9 mouse cellular contexts compared by ENCODE assay signal in genomic region chr7:109707023-109707785, GRCm38 (mm10). TPM values are rescaled to one million over a fixed set of nuclear protein-coding genes. Genes with fewer than 3 reads are reported as not detected.
A peak's percentile ranks its signal among the peaks of the same experiment; 100 is the strongest.
DNase-seq lines count a peak whose midpoint lies in the region; ATAC-seq and TF ChIP-seq lines count a peak whose summit lies in the region.
"Had no signal": no experiment of that assay in that cellular context is flagged by ENCODE, and none has a peak within 500 bp of the region (broad histone marks: within the 10 kb centered on the region; RNA-seq: fewer than 3 reads in every experiment).

No protein-coding gene starts in this region.

- peak; percentile 24 for DNase-seq in layer of hippocampus, adult 9-11 months
- DNase-seq in layer of hippocampus, postnatal 36 days, result no peak
- DNase-seq in ES-E14 (ENCODE audit: low read depth, low spot score), result no peak
- peak; percentile 55 for DNase-seq in c-Kit-positive CD71-positive TER-119-negative erythroid progenitor cells, embryonic 14.5 days (ENCODE audit: low read depth)
- peak; percentile 60 for DNase-seq in limb, embryonic 11.5 days (ENCODE audit: low spot score)
- DNase-seq in retina, postnatal 7 days (ENCODE audit: low read depth, low spot score), result peak; percentile 52
- no peak for DNase-seq in testis, postnatal 10 days (ENCODE audit: low spot score)

- peak; percentile 42 for ATAC-seq in frontal cortex, adult (ENCODE audit: low TSS enrichment)
- ATAC-seq in limb, embryonic 11.5 days (ENCODE audit: insufficient number of reproducible peaks, low FRiP score, low TSS enrichment, low read depth), result no peak

- H3K9me3 ChIP-seq in ES-E14 (ENCODE audit: control insufficient read depth, insufficient read depth, low read depth, low read length), result no peaks in the 10 kb centered on the region
- H3K9me3 ChIP-seq in limb, embryonic 11.5 days (ENCODE audit: control insufficient read depth, low read length), result no peaks in the 10 kb centered on the region
- H3K9me3 ChIP-seq: neural tube, embryonic 13.5 days had no signal

- H3K27me3 ChIP-seq in limb, embryonic 11.5 days (ENCODE audit: control insufficient read depth, insufficient read depth, low read length), result no peaks in the 10 kb centered on the region
- H3K27me3 ChIP-seq: neural tube, embryonic 13.5 days had no signal

- peaks cover 3 to 4% of the 10 kb centered on the region in 2 experiments; a peak in 2 of 4 replicates for H3K4me1 ChIP-seq in ES-E14 (ENCODE audit: control insufficient read depth in 2 of 2, insufficient read depth in 2 of 2, low read length in 2 of 2, poor library complexity in 1 of 2)
- no peaks in the 10 kb centered on the region for H3K4me1 ChIP-seq in limb, embryonic 11.5 days (ENCODE audit: control insufficient read depth, insufficient read depth, low read length)

- H3K36me3 ChIP-seq in ES-E14 (ENCODE audit: control insufficient read depth, insufficient read depth, low read length, poor library complexity, severe bottlenecking), result peaks cover 14% of the 10 kb centered on the region
- H3K36me3 ChIP-seq in limb, embryonic 11.5 days (ENCODE audit: control insufficient read depth, insufficient read depth, low read length), result 0 out of 2 replicates have a peak, but pooled peaks cover 2% of the 10 kb centered on the region

- H3K9ac ChIP-seq in ES-E14 (ENCODE audit: insufficient read depth, low read depth, low read length, poor library complexity, severe bottlenecking), result no peak overlapping the region
- H3K9ac ChIP-seq in limb, embryonic 11.5 days (ENCODE audit: low read length), result no peak overlapping the region
- H3K9ac ChIP-seq: neural tube, embryonic 13.5 days had no signal

- WGBS in limb, embryonic 11.5 days, result 57% methylated on average over 4 of the region's 4 CpGs

- H3K27ac ChIP-seq in ES-E14 (ENCODE audit: insufficient read depth, low read depth, low read length, poor library complexity, severe bottlenecking), result no peak overlapping the region
- H3K27ac ChIP-seq in limb, embryonic 11.5 days (replicated peaks; ENCODE audit: low read depth, low read length), result no peak overlapping the region
- H3K27ac ChIP-seq: neural tube, embryonic 13.5 days had no signal

- H3K4me2 ChIP-seq in limb, embryonic 11.5 days (ENCODE audit: low read depth, severe bottlenecking), result no peak overlapping the region
- H3K4me2 ChIP-seq: neural tube, embryonic 13.5 days had no signal

- in situ Hi-C loops in ES-E14 (cut with MboI; ENCODE audit: low sequenced_read_pairs in 2 of 2, unreplicated experiment in 2 of 2), result no loop called here

- no peak overlapping the region for H3K4me3 ChIP-seq in ES-E14 (ENCODE audit: insufficient read depth in 1 of 2, low read depth in 1 of 2, low read length in 2 of 2, poor library complexity in 1 of 2, severe bottlenecking in 1 of 2)
- H3K4me3 ChIP-seq in limb, embryonic 11.5 days (ENCODE audit: low read depth, low read length), result no peak overlapping the region
- H3K4me3 ChIP-seq: neural tube, embryonic 13.5 days had no signal

TF ChIP-seq in ES-E14, 5 proteins besides CTCF, POLR2A, EP300 and RAD21:
- TF ChIP-seq MAFK (IDR thresholded peaks at IDR 0.05; ENCODE audit: insufficient read depth, low read depth, low read length) (no peak), ZC3H11A (IDR thresholded peaks at IDR 0.05; ENCODE audit: borderline replicate concordance, low read depth, low read length) (peak; percentile 20; the same call in 1 of the 2 replicates)
TF ChIP-seq in ES-E14: peak in this region for 1.

RNA-seq across cellular contexts. Expression of gene Akip1, which starts 3.7 kb away (rescaled TPM):
- total RNA-seq in layer of hippocampus, postnatal 36 days (2021), result 1 to 10 TPM; 5.6 to 5.9 TPM
- total RNA-seq in ES-E14 (2012; rRNA removed), result 20.0 and 29.1 TPM in 2 replicates
- 22.4 and 24.0 TPM in 2 replicates for polyA plus RNA-seq in limb, embryonic 11.5 days (2014; fragmentation: Nextera tagmentation; extraction: Ambion mirVana)

RNA-seq across cellular contexts. Expression of gene St5, which starts 3.8 kb away (rescaled TPM):
- total RNA-seq in layer of hippocampus, postnatal 36 days (2021), result 10 to 100 TPM; 39.1 to 55.7 TPM
- total RNA-seq in ES-E14 (2012; rRNA removed), result 25.6 and 34.6 TPM in 2 replicates
- 48.3 and 52.3 TPM in 2 replicates for polyA plus RNA-seq in limb, embryonic 11.5 days (2014; fragmentation: Nextera tagmentation; extraction: Ambion mirVana)

RNA-seq across cellular contexts. Expression of gene BC051019, which starts 16.4 kb away (rescaled TPM):
- not detected for total RNA-seq in layer of hippocampus, postnatal 36 days (2021)
- total RNA-seq in ES-E14 (2012; rRNA removed), result 0.48 and 1.3 TPM in 2 replicates
- 0.20 TPM in 1 of 2 replicates, not detected in the other for polyA plus RNA-seq in limb, embryonic 11.5 days (2014; fragmentation: Nextera tagmentation; extraction: Ambion mirVana)

RNA-seq across cellular contexts. Expression of gene Ascl3, which starts 24.3 kb away (rescaled TPM):
- not detected for total RNA-seq in layer of hippocampus, postnatal 36 days (2021)
- total RNA-seq in ES-E14 (2012; rRNA removed), result not detected in 2 replicates
- not detected in 2 replicates for polyA plus RNA-seq in limb, embryonic 11.5 days (2014; fragmentation: Nextera tagmentation; extraction: Ambion mirVana)

RNA-seq across cellular contexts. Expression of gene Tmem9b, which starts 45.5 kb away (rescaled TPM):
- 100 to 1,000 TPM in 1 of 2 experiments, 10 to 100 TPM in 1; 97.9 to 107 TPM for total RNA-seq in layer of hippocampus, postnatal 36 days (2021)
- 11.1 and 17.2 TPM in 2 replicates for total RNA-seq in ES-E14 (2012; rRNA removed)
- polyA plus RNA-seq in limb, embryonic 11.5 days (2014; fragmentation: Nextera tagmentation; extraction: Ambion mirVana), result 21.4 and 23.9 TPM in 2 replicates

Comparison
In these comparisons a context has a peak if more than half of its experiments do, and no peak if none do; other contexts are left out.
1. DNase-seq: peak in layer of hippocampus, adult 9-11 months (single experiment), c-Kit-positive CD71-positive TER-119-negative erythroid progenitor cells, embryonic 14.5 days (single experiment), limb, embryonic 11.5 days (single experiment) and retina, postnatal 7 days (single experiment); none in layer of hippocampus, postnatal 36 days (0 of 2), ES-E14 (single experiment) and testis, postnatal 10 days (single experiment).